Mouse (Mus musculus) cerebellum, adult 11-12 months (tissue): ENCODE results near the gene Mgmt.
A peak's percentile ranks its signal among the peaks of the same experiment; 100 is the strongest.

ENCODE experiments used
- DNase-seq: peaks from one replicate; pipeline ENCODE4 v3.0.0; 2022

Mgmt gene

DNA sequence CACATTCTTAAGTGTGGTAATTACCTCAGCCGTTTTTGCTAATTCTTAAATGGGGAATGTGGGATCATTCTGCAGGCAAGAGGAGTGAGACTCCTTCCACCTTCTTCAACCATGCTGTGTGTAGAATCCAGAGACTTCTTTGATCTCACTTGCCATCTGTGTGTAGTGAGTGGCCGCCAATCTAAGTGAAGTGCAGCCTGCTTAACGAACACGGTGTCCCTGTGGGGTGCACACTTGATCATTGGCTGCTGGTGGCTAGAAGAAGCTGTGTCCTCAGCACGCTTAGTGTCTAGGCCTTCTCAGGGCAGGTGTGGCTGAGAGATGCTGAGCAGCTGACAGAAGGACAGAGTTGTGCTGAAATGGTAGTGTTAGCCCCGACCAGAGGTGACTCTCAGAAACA lies 113.9 kb downstream of the Mgmt start:
- no peak for DNase-seq

DNA sequence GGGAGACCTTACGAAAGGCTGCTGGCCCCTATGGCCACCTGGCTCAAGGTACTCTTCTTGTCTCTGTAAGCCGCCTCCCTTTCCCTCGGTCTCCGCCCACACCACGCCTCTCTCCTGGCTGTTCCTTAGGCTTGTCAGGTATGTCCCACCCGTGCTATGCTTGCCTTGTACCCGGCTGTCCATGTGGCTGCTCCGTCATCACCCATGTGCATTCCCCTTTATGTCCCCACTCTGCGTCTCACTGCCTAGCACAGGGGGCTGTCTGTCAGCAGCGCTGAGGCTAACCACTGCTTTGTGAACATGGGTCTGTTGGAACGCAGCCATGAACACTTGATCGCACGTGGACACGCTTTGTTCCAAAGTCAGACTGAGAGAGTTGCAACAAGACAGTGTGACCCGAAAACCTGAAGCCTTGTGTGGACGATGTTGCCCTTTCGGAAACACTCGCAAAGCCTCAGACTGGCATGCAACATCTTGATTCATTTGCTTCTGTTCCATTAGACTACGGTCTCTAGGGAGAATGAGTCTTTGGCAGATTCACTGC lies 115.4 kb downstream of the Mgmt start:
- no peak for DNase-seq

DNA sequence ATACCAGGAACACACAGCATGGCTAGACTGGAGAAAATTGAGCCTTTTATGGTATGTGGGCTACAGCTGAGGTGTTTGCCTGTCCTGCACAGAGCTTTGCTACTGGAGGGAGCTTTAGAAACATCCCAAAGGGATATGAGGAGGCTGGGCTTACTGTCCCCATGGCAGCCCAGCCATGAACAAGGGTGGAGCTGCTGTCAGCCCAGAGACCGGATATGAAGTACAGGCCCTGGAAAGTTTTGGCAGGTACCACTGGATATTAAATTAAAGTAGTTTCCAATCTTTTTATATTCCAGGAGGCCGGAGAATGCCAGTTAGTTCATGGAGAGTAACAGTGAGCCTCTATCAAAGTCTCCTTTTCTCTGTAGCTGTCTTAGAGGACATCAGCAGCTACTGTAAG lies 116.0 kb downstream of the Mgmt start:
- no peak for DNase-seq

DNA sequence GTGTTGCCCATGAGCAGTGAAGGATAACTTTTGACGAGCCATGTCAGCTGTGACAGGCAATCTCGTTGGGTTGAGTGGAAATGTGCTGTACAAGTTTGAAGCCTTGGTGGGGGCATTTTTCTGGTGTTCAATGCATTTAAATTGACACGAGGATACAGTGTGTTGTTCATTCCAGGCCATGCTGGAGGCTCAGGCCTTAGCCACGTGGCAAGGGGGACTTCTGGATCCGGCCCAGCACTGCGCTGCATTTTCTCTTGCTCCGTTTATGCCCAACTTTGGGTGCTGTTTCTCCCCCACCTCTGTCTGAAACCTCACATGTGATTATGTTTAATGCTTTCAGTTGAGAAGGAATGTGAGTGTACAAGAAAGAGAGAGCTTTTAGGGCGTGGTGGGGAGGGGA lies 118.3 kb downstream of the Mgmt start:
- DNase-seq, result no peak

DNA sequence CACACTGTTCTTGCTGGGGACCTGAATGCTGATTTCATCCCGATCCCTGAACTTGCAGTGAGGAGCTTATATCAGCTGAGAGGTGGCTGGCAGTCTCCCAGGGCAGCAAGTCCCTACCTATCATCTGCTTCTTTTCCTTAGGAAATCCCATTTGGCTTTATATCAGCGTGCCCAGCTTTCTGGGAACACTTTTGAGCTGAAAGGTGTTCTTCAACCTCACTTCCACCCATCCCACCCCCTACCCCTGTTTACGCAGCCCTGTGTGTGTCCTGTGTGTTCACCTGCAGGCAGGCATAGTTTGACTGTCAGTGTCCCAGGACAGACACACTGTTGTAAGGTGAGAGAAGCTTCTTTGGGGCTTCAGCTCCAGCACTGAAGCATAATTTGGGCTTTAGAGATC lies 119.0 kb downstream of the Mgmt start:
- DNase-seq, result no peak

DNA sequence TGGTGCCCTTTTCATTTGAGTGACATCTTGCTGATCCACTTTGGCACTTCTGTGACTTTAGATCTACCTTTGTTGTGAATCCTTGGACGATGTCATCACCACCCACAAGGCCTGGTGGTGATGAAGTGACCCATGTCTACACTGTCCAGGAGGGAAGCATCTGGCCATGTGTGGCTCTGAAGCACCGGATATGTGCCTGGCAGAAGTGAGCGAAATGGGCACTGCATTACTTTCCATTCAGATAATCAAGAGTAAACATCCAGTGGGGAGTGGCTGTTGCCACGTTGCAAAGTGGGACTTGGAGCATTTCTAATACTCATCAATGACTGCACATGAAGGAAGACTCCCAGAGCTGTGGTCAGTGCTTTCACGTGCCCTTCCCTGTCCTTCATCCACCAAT lies 124.2 kb downstream of the Mgmt start:
- no peak for DNase-seq

DNA sequence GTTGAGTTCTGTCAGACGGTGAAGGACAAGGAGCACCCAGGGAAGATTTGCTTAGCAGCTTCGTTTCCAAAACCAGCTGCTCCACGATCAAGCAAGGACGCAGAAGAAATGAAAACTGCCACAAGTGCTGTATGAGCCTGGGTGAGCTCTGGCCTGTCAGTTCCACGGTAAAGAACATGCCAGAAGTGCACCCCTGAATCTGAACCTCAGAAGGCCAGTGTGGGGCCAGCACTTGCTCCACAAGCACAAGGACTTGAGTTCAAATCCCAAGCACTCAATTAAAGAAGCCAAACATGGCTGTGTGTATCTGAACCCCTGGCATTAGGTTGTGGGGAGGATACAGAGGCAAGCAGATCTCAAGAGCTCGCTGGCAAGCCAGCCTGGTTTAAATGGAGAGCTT lies 125.8 kb downstream of the Mgmt start:
- no peak for DNase-seq

DNA sequence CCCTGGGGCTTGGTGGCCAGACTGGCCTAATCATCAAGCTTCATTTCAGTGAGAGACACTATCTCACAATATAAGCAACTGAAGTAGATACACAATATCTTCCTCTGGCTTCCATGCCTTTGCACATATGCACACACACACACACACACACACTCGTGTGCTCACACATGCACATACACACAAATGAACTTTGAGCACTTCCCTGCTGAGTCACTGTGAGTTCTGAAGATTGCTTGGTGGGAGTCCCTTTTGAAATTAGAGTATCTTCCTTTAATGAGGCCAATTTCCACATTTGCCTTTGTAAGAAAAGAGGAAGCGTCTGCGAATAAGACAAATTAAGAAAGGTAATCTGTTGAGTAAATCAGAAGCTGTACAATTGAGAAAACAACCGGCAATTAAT lies 136.4 kb downstream of the Mgmt start:
- no peak for DNase-seq

DNA sequence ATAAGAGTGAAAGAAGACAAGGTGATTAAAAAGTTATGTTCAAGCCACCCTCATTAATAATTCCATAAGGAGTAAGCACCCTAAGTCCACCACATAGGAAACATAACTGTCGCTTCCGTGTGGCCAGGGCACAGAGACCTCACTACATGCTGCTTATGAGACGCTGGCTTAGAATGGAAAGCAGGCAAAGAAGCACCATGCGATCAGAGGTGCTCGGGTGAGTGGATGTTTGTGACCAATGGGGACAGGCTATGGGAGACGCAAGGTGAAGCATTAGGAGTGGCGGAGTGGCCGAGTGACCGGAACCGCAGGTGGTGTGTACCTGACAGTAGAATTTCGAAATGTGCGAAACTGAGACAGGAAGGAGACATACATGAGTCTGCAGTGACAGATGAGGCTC lies 138.8 kb downstream of the Mgmt start:
- DNase-seq, result no peak

DNA sequence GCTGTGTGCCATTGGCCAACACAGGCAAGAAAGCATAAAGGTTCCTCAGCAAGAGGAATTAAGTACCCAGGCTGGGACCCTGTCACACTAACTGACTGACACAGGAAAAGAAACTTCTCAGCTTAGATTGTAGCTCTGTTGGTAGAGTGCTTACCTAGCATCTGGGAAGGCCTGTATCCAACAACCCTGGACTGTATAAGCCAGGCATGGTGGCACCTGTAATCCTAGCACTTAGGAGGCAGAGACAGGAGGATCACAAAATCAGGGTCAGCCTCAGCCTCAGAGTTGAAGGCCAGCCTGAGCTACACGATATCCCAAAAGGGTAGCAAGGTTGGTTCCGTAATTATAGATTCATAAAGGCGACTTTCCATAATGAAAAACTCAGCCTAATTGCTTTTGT lies 140.6 kb downstream of the Mgmt start:
- DNase-seq, result no peak

DNA sequence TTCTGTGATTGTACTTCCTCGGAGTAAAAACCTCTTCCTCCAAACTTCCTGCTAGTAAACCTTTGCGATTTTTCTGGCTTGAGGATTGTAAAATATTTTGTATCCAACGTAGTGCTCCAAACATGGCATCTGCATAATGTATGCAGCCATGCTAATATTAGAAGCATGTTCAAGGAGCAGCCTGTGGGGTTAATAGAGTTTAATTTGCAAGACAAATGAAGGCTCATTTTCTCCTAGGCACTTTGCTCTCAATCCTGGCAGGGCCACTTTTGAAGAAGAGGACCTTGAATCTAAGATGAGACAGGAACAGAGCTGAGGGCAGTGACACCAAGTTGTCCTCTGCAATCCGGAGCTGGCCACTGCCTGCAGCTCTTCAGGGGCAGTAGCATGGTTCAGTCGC lies 141.5 kb downstream of the Mgmt start:
- DNase-seq, result no peak

DNA sequence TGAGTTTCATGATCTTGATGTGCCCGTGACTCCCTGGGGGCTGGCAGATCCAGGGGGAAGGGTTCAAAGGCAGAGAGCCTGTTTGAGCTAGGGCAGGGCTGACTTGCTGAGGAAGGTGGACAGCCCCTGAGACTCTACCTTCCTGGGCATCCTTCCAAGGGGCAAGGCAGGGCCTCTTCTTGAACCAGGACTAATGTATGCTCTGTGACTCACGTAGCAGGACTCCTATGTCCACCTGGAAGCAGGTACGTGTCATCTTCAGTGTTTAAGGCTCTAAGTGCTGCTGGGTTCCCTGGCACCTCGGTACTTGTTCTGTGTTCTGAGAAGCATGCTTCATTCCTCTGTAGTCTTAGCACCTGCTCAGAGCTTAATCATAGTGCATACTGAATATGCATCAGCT lies 143.1 kb downstream of the Mgmt start:
- no peak for DNase-seq

DNA sequence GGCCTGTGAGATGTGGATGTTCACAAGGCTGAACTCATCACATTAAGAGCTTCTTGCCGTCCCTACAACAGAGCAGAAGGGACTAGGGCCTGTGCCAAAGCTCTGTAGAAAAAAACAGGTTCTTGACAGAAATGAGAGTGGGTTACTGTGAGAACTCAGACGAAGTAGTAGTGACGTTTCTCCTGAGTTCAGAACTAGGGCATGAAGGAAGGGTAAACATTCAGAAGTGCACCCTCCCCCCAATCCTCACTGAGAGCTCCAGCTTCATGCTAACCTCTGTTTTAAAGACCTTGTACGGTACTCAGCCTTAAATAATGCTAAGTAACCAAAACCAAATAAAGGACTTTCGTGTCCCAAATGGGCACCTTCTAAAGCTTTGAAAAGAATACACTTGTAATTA lies 143.5 kb downstream of the Mgmt start:
- no peak for DNase-seq

DNA sequence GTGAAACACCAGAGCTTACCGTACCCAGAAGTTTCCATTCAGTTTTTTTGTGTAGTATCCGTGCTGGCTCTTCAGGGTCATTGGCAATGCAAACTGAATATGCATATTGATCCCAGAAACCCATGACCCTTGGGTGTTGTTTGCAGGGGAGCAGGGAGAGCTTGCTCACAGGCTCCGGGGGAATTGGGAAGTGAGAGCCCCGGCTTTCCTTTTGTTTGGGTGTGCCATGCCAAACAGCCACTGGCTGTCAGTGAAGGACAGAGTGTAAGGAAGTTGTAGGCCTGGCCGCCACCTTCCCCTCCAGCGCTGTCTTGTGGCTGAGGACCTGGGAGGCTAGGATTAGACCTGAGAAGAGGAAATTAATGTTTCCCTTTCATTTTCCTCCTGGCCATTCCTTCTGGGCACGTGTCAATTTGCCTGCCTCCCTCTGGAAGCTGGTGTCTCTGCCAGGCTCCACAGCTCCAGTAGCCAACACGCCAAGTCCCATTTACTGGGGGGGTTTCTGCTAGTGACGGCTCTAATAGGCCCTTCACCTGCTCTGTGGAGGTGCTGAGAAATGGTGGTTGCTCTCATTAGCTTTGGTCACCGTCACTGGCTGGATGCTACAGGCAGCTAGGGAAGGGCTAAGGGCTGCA lies 144.0 kb downstream of the Mgmt start:
- DNase-seq, result no peak

DNA sequence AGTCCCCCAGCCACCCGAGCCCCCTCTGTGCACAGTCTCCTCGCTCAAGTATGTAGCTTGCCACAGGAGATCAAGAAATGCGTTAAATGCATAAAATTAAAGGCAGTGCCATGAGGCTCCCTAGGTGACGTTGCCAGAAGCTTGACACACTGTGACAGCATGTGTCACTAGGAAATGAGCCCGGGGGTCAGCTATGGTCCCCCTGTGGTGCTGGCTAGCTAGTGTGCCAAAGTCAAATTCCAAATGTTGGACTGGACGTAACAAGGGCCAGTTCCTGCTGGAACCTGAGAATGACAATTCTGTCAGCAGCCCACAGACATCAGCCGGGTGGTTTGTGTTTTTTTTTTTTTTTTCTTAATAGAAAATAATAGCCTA lies 144.5 kb downstream of the Mgmt start:
- peak; percentile 12 for DNase-seq

DNA sequence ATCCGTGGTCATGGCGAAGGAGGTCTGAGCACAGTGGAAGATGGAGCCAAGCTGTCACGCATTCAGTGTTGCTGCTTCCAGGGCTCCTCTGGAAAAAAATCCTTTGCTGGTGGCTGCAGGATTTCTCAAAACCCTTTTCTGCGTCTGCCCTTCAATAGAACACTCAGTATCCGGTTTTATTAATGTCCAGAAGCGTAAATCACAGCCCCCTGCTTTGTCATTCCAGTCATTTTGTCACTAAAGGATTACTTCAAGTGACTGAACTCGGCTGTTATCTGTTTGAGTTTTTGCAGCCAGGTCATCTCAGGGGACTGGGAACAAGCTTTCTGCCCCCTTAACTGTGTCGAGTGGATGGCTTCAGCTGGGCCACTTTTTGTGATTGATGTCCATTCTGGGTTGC lies 146.2 kb downstream of the Mgmt start:
- no peak for DNase-seq

DNA sequence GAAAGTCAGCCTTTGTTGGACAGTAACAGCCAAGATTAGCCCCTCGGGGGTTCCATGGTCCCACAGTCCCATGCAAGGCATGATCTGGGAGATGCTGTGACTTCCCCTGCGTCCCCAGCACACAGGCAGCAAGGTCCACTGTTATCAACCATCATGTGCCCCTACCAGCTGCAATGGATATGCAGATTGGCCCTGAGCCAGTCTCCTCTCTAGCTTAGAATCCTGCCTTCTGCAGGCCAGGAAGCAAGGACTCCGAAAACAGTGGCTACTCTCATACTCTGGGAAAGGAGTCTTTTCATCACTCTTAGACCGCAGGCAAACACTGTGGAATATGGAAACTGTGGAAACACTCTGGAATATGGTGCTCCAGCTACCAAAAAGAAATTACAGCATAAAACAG lies 152.5 kb downstream of the Mgmt start:
- no peak for DNase-seq

DNA sequence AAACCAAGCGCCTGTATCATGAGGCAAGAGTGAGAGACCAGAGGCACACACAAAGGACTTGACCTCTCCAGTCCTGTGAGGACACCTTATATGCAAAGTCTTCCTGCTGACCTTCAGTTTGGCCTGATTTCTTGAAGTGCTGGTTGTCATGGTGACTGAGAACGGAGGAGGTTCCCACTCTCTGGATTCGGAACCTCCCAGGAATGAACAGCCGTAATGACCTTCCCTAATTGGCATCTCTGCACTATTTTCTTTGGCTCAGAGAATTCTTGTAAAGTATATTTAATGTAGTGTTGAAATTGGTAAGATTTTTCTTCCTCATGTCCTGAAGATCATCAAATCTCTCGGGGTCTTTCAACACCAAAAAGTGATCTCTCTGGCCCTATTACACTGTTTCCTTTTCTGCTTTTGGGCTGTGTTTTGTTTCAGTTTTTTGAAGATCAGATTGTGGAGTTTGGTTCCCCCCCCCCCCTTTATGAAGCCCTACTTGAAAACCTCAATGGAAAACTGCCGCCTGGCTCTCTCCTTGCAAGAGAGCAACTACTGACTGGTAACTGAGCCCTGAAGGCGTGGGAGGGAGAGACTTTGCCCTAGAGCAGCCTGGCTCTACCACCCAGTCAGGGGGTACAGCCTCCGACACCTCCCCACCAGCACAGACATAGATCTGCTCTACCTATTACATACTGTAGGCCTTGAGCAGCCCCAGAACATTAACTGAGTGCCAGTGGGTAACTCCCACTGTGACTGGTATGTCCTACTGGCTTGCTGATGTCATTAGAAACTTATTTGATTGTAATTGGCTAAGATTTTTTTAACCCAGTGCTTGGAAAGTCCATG lies 153.9 kb downstream of the Mgmt start:
- DNase-seq, result no peak

DNA sequence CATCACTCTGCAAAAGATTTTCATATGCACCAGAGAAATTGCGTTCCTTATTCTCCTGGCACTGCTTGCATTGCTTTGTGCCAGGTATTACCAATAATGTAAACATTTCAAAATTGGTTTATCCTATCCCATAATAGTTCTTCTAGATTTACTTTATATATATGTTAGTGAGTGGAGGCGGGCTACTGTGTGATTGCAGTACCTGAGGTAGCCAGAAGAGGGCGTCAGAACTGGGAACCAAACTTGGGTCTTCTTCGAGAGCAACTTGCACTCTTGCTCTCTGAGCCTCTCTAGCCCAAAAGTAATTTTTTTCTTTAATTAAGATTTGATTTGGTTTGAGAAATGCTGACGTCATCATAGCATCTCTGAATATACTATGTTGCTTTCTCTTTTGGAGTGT lies 159.9 kb downstream of the Mgmt start:
- no peak for DNase-seq

DNA sequence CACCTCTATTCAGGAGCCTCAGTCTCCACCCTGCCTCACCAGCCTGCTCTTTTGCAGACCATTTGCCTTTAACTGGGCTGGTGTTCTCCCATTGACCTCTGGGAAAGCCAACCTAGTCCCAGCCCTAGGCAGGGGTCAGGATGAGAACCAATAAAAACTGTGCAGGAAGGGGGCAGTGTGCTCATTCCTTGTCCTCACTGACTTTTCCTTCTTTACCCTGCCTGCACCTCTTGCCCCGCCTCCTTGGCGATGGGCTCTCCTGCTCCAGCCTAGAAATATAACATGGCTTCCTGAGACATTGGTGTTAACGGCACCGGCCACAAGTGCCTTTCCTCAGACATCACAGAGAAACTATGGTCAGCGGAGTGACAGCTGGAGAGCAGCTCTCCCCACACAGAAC lies 161.7 kb downstream of the Mgmt start:
- DNase-seq, result no peak

DNA sequence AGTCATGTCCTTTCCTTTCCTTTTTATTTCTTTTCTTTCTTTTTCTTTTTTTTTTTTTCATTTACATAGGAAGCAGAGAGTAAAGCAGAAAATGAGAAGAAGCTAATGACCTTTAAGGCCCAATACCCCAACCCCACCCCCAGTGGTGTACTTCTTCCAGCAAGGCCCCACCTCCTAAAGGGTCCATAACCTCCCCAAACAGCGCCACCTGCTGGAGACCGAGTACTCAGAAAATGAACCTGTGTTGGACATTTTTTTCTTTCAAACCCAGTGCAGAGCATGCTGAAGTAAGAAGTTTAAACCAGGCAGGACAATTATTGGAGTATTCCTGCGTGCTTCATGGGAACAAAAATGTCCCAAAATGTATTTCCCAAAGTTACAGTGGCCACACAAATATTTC lies 166.1 kb downstream of the Mgmt start:
- no peak for DNase-seq

DNA sequence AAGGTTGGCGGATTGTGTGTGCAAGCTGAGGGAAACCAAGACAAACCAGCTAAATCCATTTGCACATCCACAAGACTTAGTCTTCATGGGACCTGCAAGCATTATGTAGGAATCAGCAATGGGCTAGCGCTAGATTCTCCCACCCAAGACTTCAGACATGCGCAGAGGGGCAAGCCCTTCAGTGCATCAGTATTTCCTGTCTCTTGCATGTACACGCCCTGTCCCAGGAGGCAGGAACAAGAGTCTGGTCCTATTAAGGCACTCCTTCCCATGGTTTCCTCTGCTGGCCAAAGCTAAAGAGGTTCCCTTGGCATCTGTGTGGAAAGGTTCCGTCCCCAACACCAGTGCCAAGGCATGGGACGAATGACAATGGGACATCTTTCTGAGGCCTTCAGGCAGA lies 166.7 kb downstream of the Mgmt start:
- no peak for DNase-seq

DNA sequence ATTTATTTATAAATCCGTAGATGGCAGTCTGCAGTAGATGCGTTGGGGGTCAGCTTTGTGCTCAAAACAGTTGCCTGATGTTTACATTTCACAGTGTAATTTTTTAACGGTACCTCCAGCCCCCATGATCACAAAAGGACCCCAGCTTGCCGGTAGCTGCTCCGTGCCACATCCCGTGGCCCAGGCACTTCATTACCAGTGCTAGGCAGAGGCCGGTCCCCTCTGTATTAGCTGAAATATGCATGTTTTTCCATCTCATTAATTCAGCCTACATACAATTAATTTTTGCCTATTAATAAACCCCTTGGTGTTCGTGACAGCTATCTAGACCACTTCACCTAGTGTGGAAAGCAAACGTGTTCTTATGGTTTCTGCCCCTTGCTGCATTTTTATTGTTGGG lies 169.8 kb downstream of the Mgmt start:
- DNase-seq, result no peak

DNA sequence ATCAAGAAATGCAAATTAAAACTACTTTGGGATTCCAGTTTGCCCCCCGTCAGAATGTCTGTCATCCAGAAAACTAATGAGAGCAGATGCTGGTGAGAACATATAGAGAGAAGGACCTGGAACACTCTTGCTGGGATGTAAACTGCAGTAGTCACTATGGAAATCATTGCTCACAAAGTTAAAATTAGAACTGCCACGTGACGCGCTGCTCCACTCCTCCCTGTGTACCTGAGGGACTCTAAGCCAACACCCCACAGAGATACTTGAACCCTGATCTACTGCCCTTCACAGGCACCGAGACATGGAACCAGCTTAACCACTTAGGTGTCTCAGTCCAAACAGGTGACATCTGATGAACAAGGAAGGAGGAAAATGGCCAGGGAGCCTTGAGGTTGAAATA lies 171.0 kb downstream of the Mgmt start:
- no peak for DNase-seq

DNA sequence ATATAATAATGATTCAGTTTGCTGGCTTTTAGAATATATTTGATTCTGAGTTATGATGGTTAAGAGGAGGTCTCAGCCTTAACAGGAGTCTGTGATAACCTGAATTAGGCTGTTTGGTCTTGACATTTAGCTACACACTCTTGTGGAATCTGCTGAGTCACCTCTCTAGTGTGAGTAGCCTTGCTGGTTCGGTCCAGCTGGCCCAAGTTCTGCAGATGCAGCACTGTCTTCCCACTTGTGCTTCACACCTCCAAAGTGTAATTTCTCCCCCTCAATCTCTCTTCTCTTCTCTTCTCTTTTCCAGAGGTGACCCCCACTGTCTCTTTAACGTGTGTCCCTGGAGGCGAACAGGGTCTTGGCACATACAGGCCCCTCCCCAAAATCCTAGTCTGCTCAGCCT lies 171.8 kb downstream of the Mgmt start:
- DNase-seq, result no peak
